Mouse (Mus musculus): ENCODE results near the gene Agpat4. TPM values are rescaled to one million over a fixed set of nuclear protein-coding genes. Genes with fewer than 3 reads are reported as not detected.

The Agpat4 gene
- total and polyA plus RNA-seq, 2 experiments from 2014 or later: 47.7 to 58.2 TPM

DNA sequence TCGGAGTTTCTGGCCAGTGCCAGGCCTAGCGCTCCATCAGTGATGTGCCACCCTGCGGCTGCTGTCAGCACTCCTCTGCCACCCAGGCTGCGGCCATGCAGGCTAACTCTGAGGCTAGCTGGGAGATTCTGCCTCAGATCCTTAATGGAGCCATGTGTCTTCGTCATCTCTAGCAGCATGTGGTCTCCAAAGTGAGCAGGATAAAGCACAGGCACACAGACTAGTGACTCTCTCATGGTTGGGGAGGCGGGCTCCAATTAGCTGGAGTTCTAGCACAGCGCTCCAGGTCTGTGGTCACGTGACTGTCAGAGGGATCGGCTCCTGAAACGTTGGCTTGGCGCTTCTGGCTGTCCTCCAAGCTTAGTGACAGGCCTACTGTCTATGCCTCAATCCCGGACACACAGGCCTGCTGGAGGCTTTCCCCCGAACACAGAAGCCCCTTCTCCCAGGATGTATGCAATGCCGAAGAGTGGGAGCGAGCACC is 85.0 kb downstream of the Agpat4 start:
- 51% methylated on average over 15 of the region's 15 CpGs for WGBS
- Histone ChIP-seq H3K9ac (replicated peaks; ENCODE audit: low read length, poor library complexity, severe bottlenecking) (no peak overlapping the region), H3K4me2 (ENCODE audit: low read depth, low read length, poor library complexity, severe bottlenecking) (no peak overlapping the region), H3K4me1 (ENCODE audit: insufficient read depth, low read length) (no peaks in the 10 kb centered on the region), H3K4me3 (ENCODE audit: low read depth, low read length) (no peak overlapping the region), H3K27me3 (ENCODE audit: insufficient read depth, low read length) (no peaks in the 10 kb centered on the region), H3K9me3 (ENCODE audit: low read length) (no peaks in the 10 kb centered on the region), H3K36me3 (ENCODE audit: insufficient read depth, low read length) (no peaks in the 10 kb centered on the region), H3K27ac (ENCODE audit: low read depth, low read length) (no peak overlapping the region)
- 0 out of 2 replicates have a peak, but pooled peaks have one; percentile 11 for TF ChIP-seq CTCF (IDR thresholded peaks at IDR 0.05)
- peak; percentile 89 for DNase-seq (ENCODE audit: low spot score)
- peak; percentile 44 for ATAC-seq (ENCODE audit: low FRiP score)

DNA sequence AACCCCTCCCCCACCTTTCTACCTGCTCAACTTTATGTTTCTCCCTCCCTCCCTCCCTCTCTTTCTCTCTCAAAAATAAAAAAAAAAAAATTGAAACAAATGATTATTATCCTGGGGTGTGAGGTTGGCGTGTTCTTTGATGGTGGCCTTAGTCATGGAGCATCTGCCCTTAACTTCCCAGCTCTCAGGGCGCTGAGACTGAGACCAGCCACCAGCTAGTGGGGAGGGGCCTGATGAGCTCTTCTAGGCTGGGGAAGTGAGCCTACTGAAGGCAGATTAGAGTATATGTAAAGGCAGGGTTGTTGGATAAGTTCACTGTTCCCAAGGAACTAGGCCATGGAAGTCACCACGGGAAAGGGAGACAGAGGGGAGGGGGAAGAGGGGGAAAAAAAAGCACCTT is 85.7 kb downstream of the Agpat4 start:
- H3K9ac ChIP-seq (replicated peaks; ENCODE audit: low read length, poor library complexity, severe bottlenecking): no peak overlapping the region
- no peak for DNase-seq (ENCODE audit: low spot score)
- no peaks in the 10 kb centered on the region for H3K4me1 ChIP-seq (ENCODE audit: insufficient read depth, low read length)
- no peaks in the 10 kb centered on the region for H3K9me3 ChIP-seq (ENCODE audit: low read length)
- no peak overlapping the region for H3K27ac ChIP-seq (ENCODE audit: low read depth, low read length)
- H3K27me3 ChIP-seq (ENCODE audit: insufficient read depth, low read length): no peaks in the 10 kb centered on the region
- H3K36me3 ChIP-seq (ENCODE audit: insufficient read depth, low read length): no peaks in the 10 kb centered on the region
- no peak for TF ChIP-seq CTCF (IDR thresholded peaks at IDR 0.05)
- H3K4me3 ChIP-seq (ENCODE audit: low read depth, low read length): no peak overlapping the region
- WGBS: 71% methylated on average over 3 of the region's 3 CpGs
- H3K4me2 ChIP-seq (ENCODE audit: low read depth, low read length, poor library complexity, severe bottlenecking): no peak overlapping the region
- ATAC-seq (ENCODE audit: low FRiP score): no peak

DNA sequence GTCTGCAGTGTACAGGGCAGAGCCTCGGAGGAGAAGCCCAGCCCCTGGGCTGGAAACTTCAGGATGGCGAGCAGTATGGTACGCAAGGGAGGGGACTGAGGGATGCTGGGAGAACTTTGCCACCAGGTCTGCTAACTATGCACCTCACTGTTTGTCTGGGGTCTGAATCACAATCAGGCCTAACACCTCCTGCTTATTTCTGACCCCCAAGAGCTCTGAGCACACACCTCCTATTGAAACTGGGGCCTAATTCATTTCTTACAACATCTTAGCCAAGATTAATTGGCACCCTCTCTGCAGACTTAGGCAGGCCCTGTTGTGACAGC is 86.1 kb downstream of the Agpat4 start:
- Histone ChIP-seq H3K27ac (ENCODE audit: low read depth, low read length) (no peak overlapping the region), H3K4me3 (ENCODE audit: low read depth, low read length) (no peak overlapping the region), H3K27me3 (ENCODE audit: insufficient read depth, low read length) (no peaks in the 10 kb centered on the region), H3K4me2 (ENCODE audit: low read depth, low read length, poor library complexity, severe bottlenecking) (no peak overlapping the region), H3K9me3 (ENCODE audit: low read length) (no peaks in the 10 kb centered on the region), H3K9ac (replicated peaks; ENCODE audit: low read length, poor library complexity, severe bottlenecking) (no peak overlapping the region), H3K36me3 (ENCODE audit: insufficient read depth, low read length) (no peaks in the 10 kb centered on the region), H3K4me1 (ENCODE audit: insufficient read depth, low read length) (no peaks in the 10 kb centered on the region)
- WGBS: 79% methylated on average over 3 of the region's 3 CpGs
- no peak for ATAC-seq (ENCODE audit: low FRiP score)
- no peak for DNase-seq (ENCODE audit: low spot score)
- no peak for TF ChIP-seq CTCF (IDR thresholded peaks at IDR 0.05)

DNA sequence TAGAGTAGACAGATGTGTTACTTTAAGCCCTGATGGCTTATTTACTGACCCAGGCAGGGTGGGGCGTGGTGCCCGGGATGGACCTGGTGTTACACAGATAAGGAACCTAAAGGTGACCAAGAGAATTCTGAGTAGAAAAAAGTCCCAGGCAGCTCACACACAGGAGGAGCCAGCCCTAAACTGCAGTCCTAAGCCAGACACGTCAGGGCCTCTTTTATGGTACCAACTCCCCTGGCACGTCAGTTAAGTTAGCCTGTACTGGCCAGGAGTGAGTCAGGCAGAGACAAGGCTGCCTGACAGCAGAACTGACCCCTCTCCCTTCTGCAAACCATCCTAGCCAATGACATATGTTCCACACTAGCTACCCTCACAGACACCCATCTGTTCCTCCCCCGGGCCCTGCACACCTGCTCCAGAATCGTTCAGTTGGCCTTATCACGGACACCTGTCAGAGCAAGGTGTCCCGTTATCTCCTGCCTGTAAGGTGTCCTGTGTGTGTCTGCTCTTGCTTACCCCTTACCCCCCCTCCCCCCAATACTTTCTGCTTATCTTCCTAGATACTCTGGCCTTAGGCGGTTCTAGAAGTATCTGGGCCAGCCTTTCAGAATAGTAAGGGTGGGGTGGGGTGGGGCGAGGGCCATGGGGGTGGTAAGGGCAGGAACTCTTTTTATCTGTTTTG is 86.7 kb downstream of the Agpat4 start:
- ATAC-seq (ENCODE audit: low FRiP score): no peak
- H3K4me2 ChIP-seq (ENCODE audit: low read depth, low read length, poor library complexity, severe bottlenecking): no peak overlapping the region
- TF ChIP-seq CTCF (IDR thresholded peaks at IDR 0.05): no peak
- no peak overlapping the region for H3K27ac ChIP-seq (ENCODE audit: low read depth, low read length)
- H3K4me1 ChIP-seq (ENCODE audit: insufficient read depth, low read length): no peaks in the 10 kb centered on the region
- DNase-seq (ENCODE audit: low spot score): no peak
- WGBS: 72% methylated on average over 10 of the region's 10 CpGs
- H3K36me3 ChIP-seq (ENCODE audit: insufficient read depth, low read length): 0 out of 2 replicates have a peak, but pooled peaks cover 3% of the 10 kb centered on the region
- no peaks in the 10 kb centered on the region for H3K27me3 ChIP-seq (ENCODE audit: insufficient read depth, low read length)
- no peaks in the 10 kb centered on the region for H3K9me3 ChIP-seq (ENCODE audit: low read length)
- no peak overlapping the region for H3K9ac ChIP-seq (replicated peaks; ENCODE audit: low read length, poor library complexity, severe bottlenecking)
- no peak overlapping the region for H3K4me3 ChIP-seq (ENCODE audit: low read depth, low read length)

DNA sequence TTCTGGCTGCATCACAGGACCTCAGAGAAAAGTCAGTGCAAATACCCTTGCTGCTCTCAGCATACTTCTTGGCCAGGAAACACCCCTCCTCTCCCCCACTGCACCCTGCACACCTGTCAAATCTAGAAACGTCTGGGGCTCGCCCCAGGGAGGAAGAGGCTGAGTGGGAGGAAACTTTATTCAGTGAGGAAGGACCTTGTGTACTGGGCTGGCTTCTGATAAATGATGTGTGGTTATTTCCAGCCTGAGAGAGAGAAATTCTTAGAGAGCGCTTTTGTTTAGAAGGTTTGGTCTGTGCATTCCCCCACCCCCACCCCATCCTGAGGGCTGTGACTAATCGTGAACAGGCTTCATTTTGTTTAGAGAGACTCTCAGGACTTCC is 87.2 kb downstream of the Agpat4 start:
- Histone ChIP-seq H3K36me3 (ENCODE audit: insufficient read depth, low read length) (0 out of 2 replicates have a peak, but pooled peaks cover 3% of the 10 kb centered on the region), H3K9me3 (ENCODE audit: low read length) (no peaks in the 10 kb centered on the region), H3K9ac (replicated peaks; ENCODE audit: low read length, poor library complexity, severe bottlenecking) (no peak overlapping the region), H3K4me3 (ENCODE audit: low read depth, low read length) (no peak overlapping the region), H3K4me1 (ENCODE audit: insufficient read depth, low read length) (no peaks in the 10 kb centered on the region), H3K27me3 (ENCODE audit: insufficient read depth, low read length) (no peaks in the 10 kb centered on the region), H3K4me2 (ENCODE audit: low read depth, low read length, poor library complexity, severe bottlenecking) (no peak overlapping the region), H3K27ac (ENCODE audit: low read depth, low read length) (no peak overlapping the region)
- TF ChIP-seq CTCF (IDR thresholded peaks at IDR 0.05): no peak
- 35% methylated on average over 4 of the region's 4 CpGs for WGBS
- ATAC-seq (ENCODE audit: low FRiP score) (peak; percentile 5; the same call in 1 of the 2 replicates), DNase-seq (ENCODE audit: low spot score) (peak; percentile 15)

DNA sequence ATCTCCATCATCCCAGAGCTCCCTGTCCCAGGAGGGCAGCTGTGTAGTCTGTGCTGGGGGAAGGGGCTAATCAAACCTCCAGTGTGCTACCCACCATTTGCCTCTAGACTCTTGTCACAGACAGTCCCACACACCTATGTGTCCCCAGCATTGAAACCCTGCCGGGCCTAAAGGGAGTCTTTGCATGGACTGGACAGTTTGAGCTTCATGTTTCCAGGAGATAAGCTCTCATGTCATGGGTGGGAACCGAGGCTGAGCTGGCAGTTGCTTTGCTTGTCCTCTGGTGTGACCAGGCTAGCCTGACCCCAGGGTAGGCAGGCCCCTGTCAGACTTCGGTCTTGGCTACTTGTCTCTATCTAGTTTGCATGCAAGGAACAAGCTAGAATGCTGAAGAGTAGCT is 87.7 kb downstream of the Agpat4 start:
- H3K27ac ChIP-seq (ENCODE audit: low read depth, low read length): no peak overlapping the region; the same call in 1 of the 2 replicates
- TF ChIP-seq CTCF (IDR thresholded peaks at IDR 0.05): no peak
- no peaks in the 10 kb centered on the region for H3K4me1 ChIP-seq (ENCODE audit: insufficient read depth, low read length)
- H3K4me3 ChIP-seq (ENCODE audit: low read depth, low read length): no peak overlapping the region
- H3K9me3 ChIP-seq (ENCODE audit: low read length): no peaks in the 10 kb centered on the region
- H3K36me3 ChIP-seq (ENCODE audit: insufficient read depth, low read length): peaks cover 6% of the 10 kb centered on the region; the same call in 1 of the 2 replicates
- no peaks in the 10 kb centered on the region for H3K27me3 ChIP-seq (ENCODE audit: insufficient read depth, low read length)
- WGBS: 53% methylated on average over 3 of the region's 3 CpGs
- ATAC-seq (ENCODE audit: low FRiP score): no peak
- DNase-seq (ENCODE audit: low spot score): no peak
- no peak overlapping the region for H3K9ac ChIP-seq (replicated peaks; ENCODE audit: low read length, poor library complexity, severe bottlenecking)
- no peak overlapping the region for H3K4me2 ChIP-seq (ENCODE audit: low read depth, low read length, poor library complexity, severe bottlenecking)
